Mouse (Mus musculus) monocyte, adult 2 months (primary cell): ENCODE measurements around the gene Tuba1c.
A peak's percentile ranks its signal among the peaks of the same experiment; 100 is the strongest.

ENCODE experiments used
- DNase-seq, 2 experiments: peaks; one replicate each; pipeline ENCODE4 v3.0.0; 2022; ENCODE audit warnings: low spot score in 2 of 2, low read depth in 1 of 2

The Tuba1c gene

DNA sequence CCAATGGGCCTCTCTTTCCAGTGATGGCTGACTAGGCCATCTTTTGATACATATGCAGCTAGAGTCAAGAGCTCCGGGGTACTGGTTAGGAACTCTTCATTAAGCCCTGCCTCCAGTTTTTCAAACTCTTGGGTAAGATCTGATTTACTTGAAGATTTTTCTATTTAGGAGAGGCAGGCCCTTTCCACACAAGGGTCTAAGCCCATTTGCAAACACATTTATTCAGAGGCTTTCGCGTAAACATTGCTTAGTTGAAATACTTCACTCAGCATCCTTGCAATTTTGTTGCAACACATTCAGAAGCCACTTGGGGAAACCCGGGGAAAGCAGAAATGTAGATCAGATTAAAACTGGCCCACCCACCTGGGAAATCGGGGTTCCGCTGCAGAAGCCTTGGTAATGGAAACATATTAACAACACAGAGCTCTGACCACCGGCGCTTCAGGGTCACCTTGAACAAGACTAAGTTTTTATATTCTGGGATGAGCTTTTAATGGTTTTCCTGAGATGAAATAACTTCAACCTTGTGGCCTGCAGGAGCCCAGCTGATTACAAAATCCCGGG lies 34.7 kb upstream of the Tuba1c start:
- no peak for DNase-seq

DNA sequence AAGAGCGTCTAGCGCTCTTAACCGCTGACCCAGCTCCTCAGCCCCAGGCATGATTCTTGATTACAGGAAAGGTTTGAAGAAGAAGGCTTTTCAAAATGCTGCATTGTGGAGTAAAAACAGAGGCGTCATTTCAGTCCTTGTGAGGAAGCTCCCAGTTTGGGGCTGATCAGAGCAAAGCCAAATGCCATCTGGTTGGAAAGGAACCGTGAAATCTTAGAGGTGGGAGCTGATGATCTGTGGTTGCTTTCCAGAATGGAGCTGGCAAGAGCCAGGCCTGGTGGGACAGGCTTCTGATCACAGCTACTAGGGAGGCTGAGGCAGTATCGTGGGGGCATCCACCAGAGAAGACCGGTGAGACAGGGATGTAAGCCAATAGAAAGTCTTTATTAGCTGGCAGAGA lies 32.9 kb upstream of the Tuba1c start:
- DNase-seq = no peak

DNA sequence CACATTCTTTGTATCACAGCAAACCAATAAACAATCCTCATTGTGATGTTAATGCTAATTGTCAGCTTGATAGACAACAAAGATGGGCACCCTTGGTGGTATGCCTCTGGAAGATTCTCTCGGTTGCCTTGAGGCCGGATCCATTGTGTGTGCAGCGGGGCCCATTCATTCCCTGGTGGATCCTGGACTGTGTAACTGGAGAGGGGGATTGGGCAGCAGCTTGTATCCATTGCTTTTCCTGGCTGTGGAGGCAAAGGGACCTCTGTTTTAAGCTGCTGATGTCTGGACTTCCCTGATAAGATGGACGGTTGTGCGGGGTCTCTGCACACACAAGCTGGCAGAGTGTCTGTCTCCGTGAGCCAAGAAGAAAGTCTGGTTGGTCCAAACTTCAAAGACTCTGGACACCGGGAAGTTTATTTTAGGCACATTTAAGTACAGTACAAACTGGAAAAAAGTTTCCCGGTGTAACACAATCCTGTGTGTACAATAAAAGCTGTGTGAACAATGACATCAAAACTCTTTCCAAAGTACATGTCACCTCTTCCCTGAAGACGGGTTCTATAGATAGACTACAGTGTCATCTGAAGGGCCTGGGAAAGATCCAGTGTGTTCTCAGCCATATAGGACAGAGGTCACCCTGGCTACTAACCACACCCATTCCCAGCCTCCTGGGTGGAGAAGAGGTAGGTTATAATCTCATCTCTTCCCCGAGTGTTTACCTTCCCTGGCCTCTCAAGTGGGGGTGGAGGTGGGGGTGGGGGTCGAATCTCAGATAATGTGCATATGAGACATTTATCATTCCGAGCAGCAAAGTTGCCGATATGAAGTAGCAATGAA lies 31.5 kb upstream of the Tuba1c start:
- DNase-seq = no peak

DNA sequence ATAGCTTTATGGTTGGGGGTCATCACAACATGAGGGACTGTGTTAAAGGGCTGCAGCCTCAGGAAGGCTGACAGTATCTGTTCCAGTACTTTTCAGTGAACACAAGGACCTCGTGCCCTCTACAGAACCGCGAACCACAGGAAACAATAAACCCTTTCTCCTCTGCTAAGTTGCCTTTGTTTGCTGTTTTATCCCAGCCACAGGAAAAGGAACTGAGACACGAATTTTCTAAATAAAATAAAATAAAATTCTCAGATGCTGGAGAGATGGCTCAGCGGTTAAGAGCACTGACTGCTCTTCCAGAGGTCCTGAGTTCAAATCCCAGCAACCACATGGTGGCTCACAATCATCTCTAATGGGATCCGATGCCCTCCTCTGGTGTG lies 30.9 kb upstream of the Tuba1c start:
- no peak for DNase-seq

DNA sequence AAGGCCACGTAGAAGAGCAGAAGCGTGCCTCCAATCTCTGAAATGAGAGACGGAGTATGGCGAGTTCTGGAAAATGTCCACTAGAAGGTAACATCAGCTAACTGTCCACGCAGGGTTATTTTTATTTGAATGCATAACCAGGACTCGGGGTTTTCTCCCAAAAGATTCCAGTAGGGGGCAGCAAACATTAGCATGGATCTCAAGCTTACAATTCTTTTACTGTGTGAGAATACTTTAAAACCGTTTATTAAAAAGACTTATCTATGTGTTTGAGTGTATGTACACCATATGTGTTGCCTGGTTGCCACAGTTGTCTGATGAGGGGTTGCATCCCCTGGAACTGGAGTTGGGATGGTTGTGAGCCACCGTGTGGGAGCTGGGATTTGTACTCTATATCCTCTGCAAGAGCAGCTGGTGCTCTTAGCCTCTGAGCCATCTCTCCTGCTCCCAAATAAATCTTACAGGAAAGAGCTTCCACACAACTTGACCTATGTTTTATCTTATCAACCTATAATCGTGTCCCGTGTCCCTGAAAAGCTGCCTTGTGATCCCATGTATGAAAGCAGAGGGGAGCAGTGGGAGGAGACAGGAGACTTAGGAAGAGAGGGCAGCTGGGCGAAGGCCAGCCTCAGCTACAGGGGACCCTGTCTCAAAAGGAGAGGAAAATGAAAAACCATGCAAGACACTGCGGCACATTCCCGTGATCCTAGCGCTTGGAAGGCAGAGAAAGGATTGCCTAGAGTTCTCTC lies 29.0 kb upstream of the Tuba1c start:
- DNase-seq = no peak

DNA sequence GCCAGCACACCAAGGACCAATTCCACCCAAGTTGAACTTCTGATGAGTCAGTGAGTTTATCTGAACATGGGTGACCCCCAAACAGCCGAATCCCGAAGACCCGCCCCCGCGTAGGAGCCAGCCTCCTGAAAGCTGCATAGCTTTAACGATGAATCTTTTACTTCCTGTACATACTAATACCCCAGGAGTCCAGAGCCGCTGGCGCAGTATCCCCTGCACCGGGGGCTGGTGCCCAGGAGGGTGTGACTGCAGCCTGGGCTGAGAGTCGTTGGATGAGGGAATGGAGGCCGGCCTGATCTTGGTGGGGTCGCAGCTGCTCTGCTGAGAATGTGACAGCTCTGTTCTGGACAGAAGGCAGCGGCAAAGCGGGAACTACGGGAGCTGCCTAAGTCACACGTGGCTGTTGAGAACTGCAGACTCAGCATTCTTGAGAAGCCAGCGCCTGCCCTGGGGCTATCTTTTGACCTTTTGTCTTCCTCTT lies 28.2 kb upstream of the Tuba1c start:
- DNase-seq = no peak

DNA sequence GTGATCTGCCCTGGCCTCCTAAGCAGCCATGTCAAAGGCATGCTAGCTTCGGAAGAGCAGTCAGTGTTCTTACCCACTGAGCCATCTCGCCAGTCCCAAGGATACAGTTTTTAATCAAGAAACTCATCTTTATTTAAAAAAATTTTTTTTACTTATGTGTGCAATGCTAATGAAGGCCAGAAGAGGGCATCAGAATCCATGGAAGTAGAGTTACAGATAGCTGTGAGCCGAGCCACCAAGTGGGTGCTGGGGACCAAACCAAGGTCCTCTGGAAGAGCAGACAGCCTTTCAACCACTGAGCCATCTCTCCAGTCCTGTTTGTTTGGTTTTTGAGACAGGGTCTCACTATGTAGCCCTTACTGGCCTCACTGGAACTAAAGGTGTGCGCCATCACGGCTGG lies 26.1 kb upstream of the Tuba1c start:
- DNase-seq = no peak

DNA sequence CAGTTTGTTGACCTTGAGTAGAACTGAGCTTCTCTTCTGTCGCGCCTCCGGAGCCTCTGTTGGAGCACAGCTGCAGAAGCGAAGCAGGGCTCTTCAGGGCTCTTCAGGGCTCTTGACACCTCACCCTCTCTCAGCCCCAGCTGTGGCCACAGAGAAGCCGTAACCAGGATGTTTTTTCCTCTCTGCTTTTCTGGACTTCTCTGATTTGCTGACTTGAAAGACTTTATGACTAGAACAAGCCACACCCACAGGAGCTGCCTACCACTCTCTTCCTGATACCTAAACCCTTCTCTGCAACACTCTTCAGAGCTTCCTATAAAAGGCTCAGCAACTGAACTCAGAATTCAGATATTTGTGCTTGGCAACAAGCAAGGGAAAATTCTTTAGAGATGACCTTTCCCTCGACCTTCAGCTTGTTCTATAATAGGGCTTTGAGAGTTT lies 20.9 kb upstream of the Tuba1c start:
- DNase-seq = no peak

DNA sequence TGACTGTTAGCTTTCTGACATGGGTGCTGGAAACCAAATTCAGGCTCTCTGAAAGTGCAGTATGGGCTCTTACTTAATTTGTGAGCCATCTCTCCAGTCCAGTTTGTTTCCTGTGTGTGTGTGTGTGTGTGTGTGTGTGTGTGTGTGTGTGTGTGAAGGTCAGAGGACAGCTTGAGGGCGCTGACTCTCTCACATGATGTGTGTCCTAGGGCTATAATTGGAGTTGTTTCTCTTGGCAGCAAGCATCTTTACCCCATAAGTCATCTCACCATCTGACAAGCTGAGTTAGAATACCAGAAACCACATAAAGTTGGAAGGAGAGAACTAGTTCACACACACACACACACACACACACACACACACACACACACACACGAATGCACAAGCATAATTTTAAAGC lies 18.8 kb upstream of the Tuba1c start:
- no peak for DNase-seq

DNA sequence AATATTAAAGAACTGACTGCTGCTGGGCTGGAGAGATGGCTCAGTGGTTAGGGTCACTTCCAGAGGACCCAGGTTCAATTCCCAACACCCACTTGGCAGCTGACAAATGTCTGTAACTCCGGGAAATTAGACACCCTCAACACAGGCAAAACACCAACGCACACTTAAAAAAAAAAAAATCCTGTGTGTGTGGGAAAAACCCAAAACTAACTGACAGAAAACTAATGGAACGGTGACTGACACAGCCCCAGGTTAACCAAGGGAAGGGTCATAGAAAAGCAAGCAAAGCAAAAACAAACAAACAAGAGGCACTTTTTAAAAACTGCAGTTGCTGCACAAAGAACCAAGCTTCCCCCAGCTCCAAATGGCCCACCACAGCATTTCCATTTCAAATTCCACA lies 17.7 kb upstream of the Tuba1c start:
- DNase-seq = no peak

DNA sequence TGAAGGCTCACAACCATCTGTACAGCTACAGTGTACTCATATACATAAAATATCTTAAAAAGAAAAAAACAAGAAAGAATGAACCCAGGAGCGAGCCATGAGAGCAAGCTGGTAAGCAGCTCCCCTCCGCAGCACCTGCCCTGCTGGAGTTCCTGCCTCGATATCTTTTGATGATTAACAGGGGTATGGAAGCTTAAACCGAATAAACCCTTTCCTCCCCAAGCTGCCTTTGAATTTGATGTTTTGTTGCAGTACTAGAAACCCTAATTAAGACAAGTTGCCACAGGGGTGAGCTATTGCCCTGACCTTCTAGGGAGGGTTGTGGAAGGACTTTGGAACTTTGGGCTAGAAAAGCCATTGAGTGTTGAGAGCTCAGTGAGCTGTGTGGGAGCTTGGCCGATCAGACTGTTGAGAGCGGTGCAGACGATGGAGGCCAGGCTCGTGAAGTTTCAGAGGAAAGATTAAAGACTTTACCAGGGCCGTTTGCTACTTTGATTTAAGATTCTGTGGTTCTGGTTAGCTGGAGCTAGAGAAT lies 15.1 kb upstream of the Tuba1c start:
- DNase-seq = no peak

DNA sequence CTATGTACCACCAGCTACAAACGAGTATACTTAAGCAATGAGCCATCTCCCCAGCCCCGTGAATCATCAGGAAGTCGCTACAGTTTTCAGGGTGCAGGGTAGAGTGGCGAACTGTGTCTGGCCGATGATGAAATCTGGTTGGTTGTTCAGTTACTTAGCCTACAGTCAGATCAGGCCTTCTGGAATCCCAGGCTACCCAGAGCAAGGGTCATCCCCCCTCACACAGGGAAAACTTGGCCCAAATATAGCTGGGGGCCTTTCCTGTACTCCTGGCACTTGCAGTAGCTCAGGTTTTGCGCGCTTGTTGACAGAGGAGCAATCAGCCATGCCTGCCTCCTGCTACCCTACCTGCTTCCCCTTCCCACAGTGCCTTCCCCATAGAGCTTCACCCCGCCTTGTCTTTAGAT lies 12.3 kb upstream of the Tuba1c start:
- DNase-seq = no peak

DNA sequence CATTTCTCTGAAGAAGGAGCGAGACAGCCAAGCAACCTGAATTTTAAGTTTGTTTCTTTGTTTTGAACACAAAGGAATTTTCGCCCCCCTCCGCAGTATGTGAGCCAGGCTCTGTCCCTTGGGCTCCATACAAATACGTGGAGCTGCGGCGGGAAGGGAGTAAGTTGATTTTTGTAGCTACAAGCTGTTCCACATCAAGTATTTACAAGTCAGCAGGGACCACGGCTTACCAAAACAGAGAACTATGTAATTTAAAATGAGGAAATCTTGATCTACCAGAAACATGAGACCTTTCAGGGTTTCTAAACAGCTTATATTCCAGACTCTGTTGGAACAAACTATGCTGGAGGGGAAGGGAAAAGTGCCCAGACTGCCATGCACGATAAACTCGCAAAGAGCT lies 11.7 kb upstream of the Tuba1c start:
- no peak for DNase-seq

DNA sequence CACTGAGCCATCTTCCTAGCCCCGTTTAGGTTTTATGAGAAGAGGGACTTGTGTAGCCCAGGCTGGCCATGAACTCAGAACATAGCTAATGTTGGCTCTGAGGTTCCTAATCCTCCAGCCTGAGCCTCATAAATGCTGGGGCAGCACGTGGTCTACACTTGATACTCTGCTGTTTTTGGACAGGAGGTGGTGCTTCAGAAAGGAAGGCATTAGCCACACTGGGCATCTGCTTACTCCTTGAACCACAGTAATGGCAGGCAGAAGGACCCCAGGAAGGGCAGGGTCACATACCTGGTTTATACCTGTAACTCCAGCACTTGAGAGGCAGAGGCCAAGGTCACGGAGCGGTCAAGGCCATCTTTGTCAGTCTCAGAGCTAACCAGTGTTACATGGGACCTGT lies 11.1 kb upstream of the Tuba1c start:
- no peak for DNase-seq

DNA sequence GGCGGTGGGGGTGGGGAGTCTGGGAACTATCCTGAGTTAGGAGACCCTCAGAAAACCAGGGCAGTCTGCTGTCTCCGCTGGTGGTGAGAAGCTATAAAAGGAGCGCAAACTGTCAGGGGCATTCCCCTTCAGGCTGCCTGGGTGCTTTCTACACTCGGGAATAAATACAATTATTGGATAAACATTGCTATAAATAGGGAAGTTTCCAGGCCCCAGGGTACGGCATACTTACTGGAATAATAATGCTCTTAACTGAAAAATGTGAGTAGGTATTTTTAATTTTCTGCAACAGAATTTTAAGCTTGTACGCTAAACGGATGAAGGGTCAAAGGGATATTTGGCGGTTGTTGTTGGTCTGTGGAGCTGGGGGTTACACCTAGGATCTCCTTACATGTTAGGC lies 10.3 kb upstream of the Tuba1c start:
- DNase-seq = no peak

DNA sequence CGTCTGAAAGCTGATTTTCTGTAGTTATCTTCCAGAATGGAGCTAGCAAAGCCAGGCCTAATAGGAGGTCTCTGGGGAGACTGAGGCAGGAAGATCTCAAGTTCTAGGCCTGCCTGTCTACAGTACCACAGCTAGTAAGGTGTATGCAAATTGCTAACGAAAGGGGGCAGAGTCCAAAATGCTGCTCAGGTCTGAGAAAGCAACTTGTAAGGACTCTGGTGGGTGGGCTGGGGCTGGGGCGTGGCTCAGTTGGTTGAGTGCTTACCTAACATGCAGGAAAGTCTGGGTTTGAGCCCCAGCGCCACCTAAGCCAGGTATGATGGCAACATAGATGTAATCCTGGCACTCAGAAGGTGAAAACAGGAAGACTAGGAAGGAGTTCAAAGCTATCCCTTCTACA lies 9.5 kb upstream of the Tuba1c start:
- no peak for DNase-seq

DNA sequence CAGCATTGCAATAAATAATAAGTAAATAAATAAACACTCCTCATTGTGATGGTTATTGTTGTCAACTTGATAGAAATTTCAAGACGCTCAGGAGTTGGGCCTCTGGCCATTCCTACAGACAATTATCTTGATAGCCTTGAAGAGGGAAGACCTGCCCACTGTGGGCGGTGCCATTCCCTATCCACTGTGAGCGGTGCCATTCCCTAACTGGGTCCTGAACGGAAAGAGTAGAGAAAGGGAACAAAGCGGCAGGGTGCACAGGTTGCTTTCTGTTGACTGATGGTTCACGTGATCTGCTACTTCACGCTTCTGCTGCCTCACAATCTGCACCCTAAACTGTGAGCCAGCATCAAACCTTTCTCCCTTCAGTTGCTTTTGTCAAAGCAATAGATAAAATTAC lies 8.4 kb upstream of the Tuba1c start:
- no peak for DNase-seq

DNA sequence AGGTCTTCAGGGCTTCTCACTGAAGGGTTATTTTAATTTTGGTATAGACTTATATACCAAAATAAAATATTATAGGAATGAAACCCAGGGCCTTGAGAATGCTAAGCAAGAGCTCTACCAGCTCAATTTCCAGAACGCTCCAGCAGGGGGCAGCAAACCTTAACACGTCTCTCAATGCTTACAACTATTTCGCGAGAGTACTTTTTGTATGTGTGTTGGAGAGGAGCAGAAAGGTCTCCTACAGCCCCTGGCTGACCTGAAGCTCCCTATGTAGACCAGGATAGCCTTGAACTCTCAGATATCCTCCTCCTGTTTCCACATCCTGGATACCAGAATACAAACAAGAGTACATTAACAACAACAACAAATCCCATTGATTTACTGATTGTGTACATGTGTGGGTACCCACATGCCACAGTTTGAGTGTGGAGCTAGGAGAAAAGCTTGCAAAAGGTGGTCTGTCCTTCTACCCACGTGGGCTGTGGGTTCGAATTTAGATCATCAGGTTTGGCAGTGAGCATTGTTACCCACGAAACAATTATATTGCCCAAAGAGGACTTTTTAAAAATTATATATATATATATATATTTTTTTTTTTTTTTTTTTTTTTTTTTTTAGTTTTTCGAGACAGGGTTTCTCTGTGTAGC lies 4.9 kb upstream of the Tuba1c start:
- DNase-seq = peak in 1 of 2 experiments; percentile 67

DNA sequence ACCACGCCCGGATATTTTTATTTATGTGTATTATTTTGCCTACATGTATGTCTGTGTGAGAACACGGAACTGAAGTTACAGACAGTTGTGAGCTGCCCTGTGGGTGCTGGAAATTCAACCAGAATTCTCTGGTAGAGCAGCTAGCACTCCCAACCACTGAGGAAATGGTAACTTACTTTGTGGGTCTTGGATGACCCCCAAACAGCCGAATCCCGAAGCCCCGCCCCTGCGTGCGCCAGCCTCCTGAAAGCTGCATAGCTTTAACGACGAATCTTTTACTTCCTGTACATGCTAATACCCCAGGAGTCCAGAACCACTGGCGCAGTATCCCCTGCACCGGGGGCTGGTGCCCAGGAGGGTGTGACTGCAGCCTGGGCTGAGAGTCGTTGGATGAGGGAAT lies 4.3 kb upstream of the Tuba1c start:
- no peak for DNase-seq

DNA sequence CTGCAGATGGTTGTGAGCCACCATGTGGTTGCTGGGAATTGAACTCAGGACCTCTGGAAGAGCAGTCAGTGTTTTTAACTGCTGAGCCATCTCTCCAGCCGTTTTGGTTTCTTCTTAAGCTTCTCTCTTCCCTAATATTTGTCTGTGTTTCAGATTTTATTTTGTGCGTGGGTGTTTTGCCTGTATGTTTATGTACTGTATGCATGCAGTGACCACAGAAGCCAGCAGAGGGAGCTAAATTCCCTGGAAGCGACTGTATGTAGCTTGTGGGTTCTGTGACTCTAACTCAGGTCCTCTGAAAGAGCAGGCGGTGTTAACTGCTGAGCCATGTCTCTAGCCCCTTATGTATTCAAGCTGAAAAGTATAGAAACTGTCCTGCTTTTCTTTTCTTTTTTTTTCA lies 3.4 kb upstream of the Tuba1c start:
- DNase-seq = no peak

DNA sequence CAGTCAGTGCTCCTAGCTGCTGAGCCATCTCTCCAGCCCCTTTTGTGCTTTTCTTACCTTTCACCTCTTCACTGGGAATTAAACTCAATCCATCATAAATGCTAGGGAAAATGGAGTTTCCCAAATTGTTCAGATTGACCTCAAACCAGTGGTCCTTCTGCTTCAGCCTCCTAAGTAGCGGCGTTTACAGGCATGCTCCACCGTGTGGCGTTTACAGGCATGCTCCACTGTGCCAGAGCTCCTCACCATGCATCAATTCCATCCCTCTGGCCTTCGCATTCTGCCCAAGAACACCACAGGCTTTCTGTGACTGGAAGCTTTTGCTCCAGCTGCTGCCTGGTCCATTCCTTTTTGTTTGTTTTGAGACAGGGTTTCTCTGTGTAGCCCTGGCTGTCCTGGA lies 2.6 kb upstream of the Tuba1c start:
- DNase-seq = no peak
